Mouse (Mus musculus) cerebellum, adult 2 months (tissue): ENCODE results near the gene AC124502.3.
A peak's percentile ranks its signal among the peaks of the same experiment; 100 is the strongest.

Source experiments
- CTCF ChIP-seq: fragments of 200-500 bp; IDR thresholded peaks from 2 replicates; pipeline ENCODE4 v1.5.1; 2011; ENCODE audit warnings: low read depth, mild to moderate bottlenecking, control low read depth, low read length, moderate library complexity, borderline replicate concordance; ENCODE audit not compliant: insufficient read depth
- POLR2A ChIP-seq: fragments of 200-500 bp; IDR thresholded peaks from 2 replicates; pipeline ENCODE4 v1.6.1; 2011; ENCODE audit warnings: low read length, control low read depth, borderline replicate concordance; ENCODE audit not compliant: insufficient read depth

DNA sequence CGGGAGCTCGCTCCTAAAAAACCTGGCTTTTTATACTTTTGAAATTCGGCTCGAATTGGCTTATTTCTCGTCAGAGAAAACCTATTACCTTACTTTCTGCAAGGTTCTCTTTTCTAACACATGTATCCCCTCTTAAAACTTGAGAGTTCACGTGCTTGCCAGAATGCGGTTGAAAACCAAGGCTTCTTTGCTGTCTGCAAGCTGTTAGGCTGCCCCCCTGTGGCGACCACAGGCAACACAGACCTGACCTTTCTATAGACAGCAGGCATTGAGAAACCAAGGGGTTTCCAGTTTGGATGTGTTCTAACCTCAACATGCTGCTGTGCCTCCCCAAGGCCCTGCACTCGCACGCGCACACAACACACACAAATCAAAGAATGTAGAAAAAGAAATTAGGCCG is 21.9 kb upstream of the AC124502.3 start:
- TF ChIP-seq POLR2A, result no peak
- peak; percentile 78 for TF ChIP-seq CTCF
